Mouse (Mus musculus): Measurements from ENCODE around the gene Cenpt.

DNA sequence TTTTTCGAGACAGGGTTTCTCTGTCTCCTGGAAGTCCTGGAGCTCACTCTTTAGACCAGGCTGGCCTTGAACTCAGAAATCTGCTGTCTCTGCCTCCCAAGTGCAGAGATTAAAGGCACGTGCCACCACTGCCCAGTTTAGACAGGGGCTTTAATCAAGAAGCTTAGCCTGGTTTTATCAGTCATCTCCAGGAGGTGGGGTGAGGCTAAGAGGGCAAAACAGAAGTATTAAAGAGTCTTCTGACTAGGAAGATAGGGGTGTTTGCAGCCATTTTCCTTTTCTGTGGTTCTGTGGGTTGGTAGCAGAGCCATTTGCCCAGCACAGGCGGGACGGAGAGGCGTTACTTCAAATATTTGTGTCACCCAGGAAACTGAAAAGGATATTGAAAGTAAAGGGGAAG is 6.2 kb upstream of the Cenpt start:
- no peak for TF ChIP-seq CTCF (IDR thresholded peaks at IDR 0.05; ENCODE audit: control insufficient read depth, insufficient read depth, low read length)
- no peak for TF ChIP-seq POLR2A (IDR thresholded peaks at IDR 0.05; ENCODE audit: borderline replicate concordance, control insufficient read depth, low read depth, low read length)
